Mouse (Mus musculus): ENCODE data around the gene Nanog.

DNA sequence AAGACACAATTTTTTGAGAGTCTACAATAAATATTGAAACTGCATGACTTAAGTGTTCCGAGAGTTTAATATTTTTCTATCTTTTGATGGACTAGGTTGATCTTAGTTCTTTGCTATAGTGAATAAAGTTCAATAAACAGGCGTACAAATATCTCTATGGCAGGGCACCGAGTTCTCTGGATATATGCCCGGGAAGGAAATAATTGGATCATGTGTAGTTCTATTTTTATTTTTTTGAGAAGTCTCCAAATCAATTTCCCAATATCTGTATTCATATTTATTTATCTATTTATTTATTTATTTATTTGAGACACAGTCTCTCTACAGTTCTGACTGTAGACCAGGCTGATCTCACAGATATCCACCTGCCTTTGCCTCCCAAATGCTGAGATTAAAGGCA is 36.4 kb upstream of the Nanog start:
- TF ChIP-seq CTCF (IDR thresholded peaks at IDR 0.05; ENCODE audit: control insufficient read depth, insufficient read depth, insufficient read length) = no peak
- no peak for TF ChIP-seq MAX (IDR thresholded peaks at IDR 0.05)
- TF ChIP-seq USF1 (IDR thresholded peaks at IDR 0.05; ENCODE audit: low read depth) = no peak

Data from C2C12 (cell line).